Mouse (Mus musculus): ENCODE results near the gene Wwc2. TPM values are rescaled to one million over a fixed set of nuclear protein-coding genes. Genes with fewer than 3 reads are reported as not detected.
A peak's percentile ranks its signal among the peaks of the same experiment; 100 is the strongest.

The Wwc2 gene
- polyA plus RNA-seq, 1 experiment from 2014 or later = 18.3 TPM

DNA sequence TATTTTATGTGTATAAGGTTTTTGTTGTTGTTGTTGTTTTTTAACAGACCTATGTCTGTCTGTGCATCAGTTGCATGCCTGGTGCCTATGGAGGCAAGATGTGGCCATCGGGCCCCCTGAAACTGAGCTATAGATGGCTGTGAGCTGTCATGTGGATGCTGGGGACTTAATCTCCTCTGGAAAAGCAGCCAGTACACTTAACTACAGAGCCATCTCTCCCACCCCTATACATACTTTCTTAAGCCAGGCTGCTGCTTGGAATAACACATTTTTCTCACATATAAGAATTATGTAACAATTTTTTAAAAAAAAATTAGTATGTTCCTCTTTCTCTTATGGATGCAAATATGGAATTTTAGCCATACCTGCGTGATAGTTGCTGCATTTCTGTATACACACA, 207.2 kb downstream of the Wwc2 start:
- no peaks in the 10 kb centered on the region for H3K9me3 ChIP-seq (replicated peaks; ENCODE audit: low read length)
- H3K4me1 ChIP-seq (replicated peaks; ENCODE audit: insufficient read depth, low read length) = no peaks in the 10 kb centered on the region
- no peaks in the 10 kb centered on the region for H3K27me3 ChIP-seq (ENCODE audit: insufficient read depth, low read length)
- WGBS = 95% methylated on average over 2 of the region's 2 CpGs
- no peak overlapping the region for H3K4me2 ChIP-seq (ENCODE audit: low read length)
- H3K4me3 ChIP-seq (replicated peaks; ENCODE audit: low read depth, low read length) = no peak overlapping the region
- DNase-seq (ENCODE audit: low spot score) = no peak
- no peak for ATAC-seq (replicated peaks; ENCODE audit: low FRiP score, low read depth)
- H3K27ac ChIP-seq = no peak overlapping the region
- no peak for TF ChIP-seq CTCF (IDR thresholded peaks at IDR 0.05; ENCODE audit: low read depth)
- no peak overlapping the region for H3K9ac ChIP-seq (ENCODE audit: low read depth, low read length)
- no peaks in the 10 kb centered on the region for H3K36me3 ChIP-seq (ENCODE audit: insufficient read depth, low read length)

DNA sequence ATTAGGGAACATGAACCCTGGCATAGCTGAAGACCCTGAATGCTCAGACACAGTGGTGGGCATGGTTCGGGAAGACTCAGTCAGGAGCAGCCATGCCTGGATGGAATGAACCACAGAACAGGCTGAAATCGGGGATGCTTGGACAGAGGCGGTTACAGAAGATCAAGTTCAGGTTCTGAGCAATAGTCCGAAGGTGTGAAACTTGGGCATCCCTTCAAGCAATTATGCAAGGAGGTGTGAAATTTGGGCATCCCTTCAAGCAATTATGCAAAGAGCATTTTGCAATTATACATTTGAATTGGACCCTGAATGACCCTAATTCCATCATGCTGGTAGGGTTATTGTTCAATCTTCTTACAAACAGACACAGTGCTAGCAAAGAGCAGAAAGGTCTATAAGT, 208.8 kb downstream of the Wwc2 start:
- H3K27ac ChIP-seq = no peak overlapping the region
- H3K9me3 ChIP-seq (replicated peaks; ENCODE audit: low read length) = no peaks in the 10 kb centered on the region
- no peak overlapping the region for H3K4me3 ChIP-seq (replicated peaks; ENCODE audit: low read depth, low read length)
- 82% methylated on average over 4 of the region's 4 CpGs for WGBS
- H3K4me1 ChIP-seq (replicated peaks; ENCODE audit: insufficient read depth, low read length) = no peaks in the 10 kb centered on the region
- no peak for TF ChIP-seq CTCF (IDR thresholded peaks at IDR 0.05; ENCODE audit: low read depth)
- DNase-seq (ENCODE audit: low spot score) = no peak
- ATAC-seq (replicated peaks; ENCODE audit: low FRiP score, low read depth) = no peak
- no peaks in the 10 kb centered on the region for H3K36me3 ChIP-seq (ENCODE audit: insufficient read depth, low read length)
- no peaks in the 10 kb centered on the region for H3K27me3 ChIP-seq (ENCODE audit: insufficient read depth, low read length)
- H3K4me2 ChIP-seq (ENCODE audit: low read length) = no peak overlapping the region
- H3K9ac ChIP-seq (ENCODE audit: low read depth, low read length) = no peak overlapping the region

- ATAC-seq (replicated peaks; ENCODE audit: low FRiP score, low read depth) (peak; percentile 75), DNase-seq (ENCODE audit: low spot score) (no peak)
- no peak overlapping the region for H3K4me3 ChIP-seq (replicated peaks; ENCODE audit: low read depth, low read length)
- H3K9ac ChIP-seq (ENCODE audit: low read depth, low read length) = no peak overlapping the region
- H3K4me2 ChIP-seq (ENCODE audit: low read length) = no peak overlapping the region
- no peaks in the 10 kb centered on the region for H3K36me3 ChIP-seq (ENCODE audit: insufficient read depth, low read length)
- WGBS = 66% methylated on average over 6 of the region's 6 CpGs
- H3K4me1 ChIP-seq (replicated peaks; ENCODE audit: insufficient read depth, low read length) = no peaks in the 10 kb centered on the region
- H3K9me3 ChIP-seq (replicated peaks; ENCODE audit: low read length) = no peaks in the 10 kb centered on the region
- no peaks in the 10 kb centered on the region for H3K27me3 ChIP-seq (ENCODE audit: insufficient read depth, low read length)
- no peak overlapping the region for H3K27ac ChIP-seq
- TF ChIP-seq CTCF (IDR thresholded peaks at IDR 0.05; ENCODE audit: low read depth) = no peak
Observed at GRCm38 (mm10) chr8:47779589-47779988, 211.1 kb downstream of the Wwc2 start.

DNA sequence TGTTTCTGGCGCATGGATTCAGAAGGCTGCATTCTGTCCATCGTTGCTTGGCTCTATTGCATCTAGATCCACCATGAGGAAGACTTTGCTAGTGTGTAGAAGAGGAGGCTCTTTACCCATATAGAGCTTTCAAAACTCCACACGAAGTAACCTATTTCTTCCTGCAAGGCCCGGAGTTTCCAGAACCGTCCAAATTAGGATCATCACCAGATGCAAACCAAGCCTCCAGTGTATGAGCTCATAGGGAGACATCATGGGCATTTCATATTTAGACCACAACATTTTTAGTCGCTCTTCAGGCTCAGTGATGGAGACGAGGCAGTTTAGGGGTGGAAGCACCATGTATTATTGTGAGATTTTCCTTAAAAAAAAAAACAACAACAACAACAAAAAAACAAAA, 213.3 kb downstream of the Wwc2 start:
- no peaks in the 10 kb centered on the region for H3K27me3 ChIP-seq (ENCODE audit: insufficient read depth, low read length)

More for the DNA sequence above, 213.3 kb downstream of the Wwc2 start:
- Histone ChIP-seq H3K4me1 (replicated peaks; ENCODE audit: insufficient read depth, low read length) (no peaks in the 10 kb centered on the region), H3K36me3 (ENCODE audit: insufficient read depth, low read length) (no peaks in the 10 kb centered on the region), H3K4me2 (ENCODE audit: low read length) (no peak overlapping the region), H3K4me3 (replicated peaks; ENCODE audit: low read depth, low read length) (no peak overlapping the region), H3K27ac (no peak overlapping the region), H3K9ac (ENCODE audit: low read depth, low read length) (no peak overlapping the region), H3K9me3 (replicated peaks; ENCODE audit: low read length) (no peaks in the 10 kb centered on the region)
- ATAC-seq (replicated peaks; ENCODE audit: low FRiP score, low read depth) (no peak), DNase-seq (ENCODE audit: low spot score) (no peak)
- WGBS = 91% methylated on average over 7 of the region's 7 CpGs
- no peak for TF ChIP-seq CTCF (IDR thresholded peaks at IDR 0.05; ENCODE audit: low read depth)

Other genes starting within 250 kb of the Wwc2 start
- gene Cldn24, start 168.8 kb downstream of the Wwc2 start, polyA plus RNA-seq (2015; fragmentation: Nextera tagmentation; extraction: Ambion mirVana) = not detected in 2 replicates
- gene Cldn22, start 166.4 kb downstream of the Wwc2 start, polyA plus RNA-seq (2015; fragmentation: Nextera tagmentation; extraction: Ambion mirVana) = not detected in 2 replicates
- gene Dctd, start 108.2 kb upstream of the Wwc2 start, polyA plus RNA-seq (2015; fragmentation: Nextera tagmentation; extraction: Ambion mirVana) = 17.4 and 18.0 TPM in 2 replicates